Mouse (Mus musculus) layer of hippocampus, adult 8-10 months (tissue): ENCODE results near the gene Rassf2. TPM values are rescaled to one million over a fixed set of nuclear protein-coding genes. Genes with fewer than 3 reads are reported as not detected.

Experiments
- DNase-seq, 2 experiments: peaks; one replicate each; pipeline ENCODE4 v3.0.0; 2022; ENCODE audit warnings: low spot score in 2 of 2
- total RNA-seq, 4 experiments: library from RNA; stranded (reverse); gene quantifications; 2 replicates each; pipeline ENCODE4 v1.2.4; 2022

Rassf2 gene
- total RNA-seq, 4 experiments from 2014 or later: 50.1 to 62.3 (median 53.7) TPM

- peak in 1 of 2 experiments; percentile 22 for DNase-seq
These were observed 23.2 kb downstream of the Rassf2 start for GRCm38 (mm10) chr2:132006561-132007474.

- DNase-seq: no peak
These were observed 24.6 kb downstream of the Rassf2 start for GRCm38 (mm10) chr2:132005445-132005844.

- no peak for DNase-seq
These were observed 25.4 kb downstream of the Rassf2 start for GRCm38 (mm10) chr2:132004495-132005136.

- no peak for DNase-seq
These were observed 26.1 kb downstream of the Rassf2 start for GRCm38 (mm10) chr2:132003916-132004315.

GRCm38 (mm10) chr2:132001696-132002334, 28.2 kb downstream of the Rassf2 start:
- DNase-seq: no peak

GRCm38 (mm10) chr2:131997356-131997755, 32.7 kb downstream of the Rassf2 start:
- no peak for DNase-seq

GRCm38 (mm10) chr2:131996369-131996768, 33.7 kb downstream of the Rassf2 start:
- no peak for DNase-seq

GRCm38 (mm10) chr2:131995742-131996141, 34.3 kb downstream of the Rassf2 start:
- no peak for DNase-seq

- DNase-seq: no peak
These were observed 35.1 kb downstream of the Rassf2 start for GRCm38 (mm10) chr2:131994971-131995370.

- no peak for DNase-seq
These were observed 36.4 kb downstream of the Rassf2 start for GRCm38 (mm10) chr2:131993563-131994088.

GRCm38 (mm10) chr2:131993151-131993550, 36.9 kb downstream of the Rassf2 start:
- DNase-seq: no peak

GRCm38 (mm10) chr2:131992487-131992886, 37.6 kb downstream of the Rassf2 start:
- no peak for DNase-seq

- DNase-seq: peak in 1 of 2 experiments; percentile 1
These were observed 41.5 kb downstream of the Rassf2 start for GRCm38 (mm10) chr2:131988550-131988949.

- peak in 1 of 2 experiments; percentile 0 for DNase-seq
These were observed 42.1 kb downstream of the Rassf2 start for GRCm38 (mm10) chr2:131987950-131988349.

- peak; percentile 58 to 64 for DNase-seq
These were observed 47.4 kb downstream of the Rassf2 start for GRCm38 (mm10) chr2:131982546-131983196.

- no peak for DNase-seq
These were observed 49.2 kb downstream of the Rassf2 start for GRCm38 (mm10) chr2:131980866-131981265.

- no peak for DNase-seq
These were observed 53.4 kb downstream of the Rassf2 start for GRCm38 (mm10) chr2:131976663-131977062.

GRCm38 (mm10) chr2:131971098-131971497, 59.0 kb downstream of the Rassf2 start:
- no peak for DNase-seq

- DNase-seq: peak in 1 of 2 experiments; percentile 1
These were observed 59.5 kb downstream of the Rassf2 start for GRCm38 (mm10) chr2:131970597-131970996.

- DNase-seq: no peak
These were observed 68.4 kb downstream of the Rassf2 start for GRCm38 (mm10) chr2:131961671-131962070.

GRCm38 (mm10) chr2:131957731-131958222, 72.3 kb downstream of the Rassf2 start:
- no peak for DNase-seq
